Mouse (Mus musculus): ENCODE results near the gene Ubqln4. TPM values are rescaled to one million over a fixed set of nuclear protein-coding genes. Genes with fewer than 3 reads are reported as not detected.

The Ubqln4 gene
- polyA plus RNA-seq, 1 experiment: 32.5 TPM

GRCm38 (mm10) chr3:88529204-88530000, 24.2 kb upstream of the Ubqln4 start:
- Histone ChIP-seq H3K36me3 (ENCODE audit: control insufficient read depth, insufficient read depth, low read length) (no peaks in the 10 kb centered on the region), H3K4me1 (ENCODE audit: control insufficient read depth, insufficient read depth, insufficient read length) (peaks cover 2% of the 10 kb centered on the region), H3K27ac (ENCODE audit: insufficient read depth, low read length) (no peak overlapping the region), H3K27me3 (ENCODE audit: control insufficient read depth, insufficient read depth, low read length) (peaks cover 5% of the 10 kb centered on the region; the same call in 1 of the 2 replicates), H3K4me3 (ENCODE audit: extremely low read depth, insufficient read depth, insufficient read length) (no peak overlapping the region)
- WGBS: 75% methylated on average over 7 of the region's 7 CpGs
- no peak for DNase-seq (ENCODE audit: low read depth in 1 of 2, low spot score in 2 of 2)
- TF ChIP-seq POLR2A (IDR thresholded peaks at IDR 0.05; ENCODE audit: low read depth, low read length) (no peak), CTCF (IDR thresholded peaks at IDR 0.05; ENCODE audit: extremely low read depth, insufficient read depth, insufficient read length, insufficient replicate concordance) (no peak)

- Histone ChIP-seq H3K27me3 (ENCODE audit: control insufficient read depth, insufficient read depth, low read length) (peaks cover 5% of the 10 kb centered on the region; the same call in 1 of the 2 replicates), H3K4me1 (ENCODE audit: control insufficient read depth, insufficient read depth, insufficient read length) (peaks cover 2% of the 10 kb centered on the region), H3K36me3 (ENCODE audit: control insufficient read depth, insufficient read depth, low read length) (no peaks in the 10 kb centered on the region), H3K4me3 (ENCODE audit: extremely low read depth, insufficient read depth, insufficient read length) (no peak overlapping the region), H3K27ac (ENCODE audit: insufficient read depth, low read length) (no peak overlapping the region)
- no peak for DNase-seq (ENCODE audit: low read depth in 1 of 2, low spot score in 2 of 2)
- TF ChIP-seq POLR2A (IDR thresholded peaks at IDR 0.05; ENCODE audit: low read depth, low read length): no peak
- no peak for TF ChIP-seq CTCF (IDR thresholded peaks at IDR 0.05; ENCODE audit: extremely low read depth, insufficient read depth, insufficient read length, insufficient replicate concordance)
- WGBS: 56% methylated on average over 11 of the region's 11 CpGs
Measured at GRCm38 (mm10) chr3:88530082-88530864, 23.3 kb upstream of the Ubqln4 start.

GRCm38 (mm10) chr3:88531348-88532298, 21.9 kb upstream of the Ubqln4 start:
- peak in 1 of 2 experiments; percentile 80 for DNase-seq (ENCODE audit: low read depth in 1 of 2, low spot score in 2 of 2)
- H3K4me1 ChIP-seq (ENCODE audit: control insufficient read depth, insufficient read depth, insufficient read length): peaks cover 2% of the 10 kb centered on the region
- WGBS: under 1% methylated on average over 61 of the region's 63 CpGs
- H3K4me3 ChIP-seq (ENCODE audit: extremely low read depth, insufficient read depth, insufficient read length): peak overlapping the region; percentile 78
- H3K27me3 ChIP-seq (ENCODE audit: control insufficient read depth, insufficient read depth, low read length): peaks cover 5% of the 10 kb centered on the region; the same call in 1 of the 2 replicates
- H3K27ac ChIP-seq (ENCODE audit: insufficient read depth, low read length): peak overlapping the region; percentile 89
- H3K36me3 ChIP-seq (ENCODE audit: control insufficient read depth, insufficient read depth, low read length): no peaks in the 10 kb centered on the region
- no peak for TF ChIP-seq POLR2A (IDR thresholded peaks at IDR 0.05; ENCODE audit: low read depth, low read length)
- TF ChIP-seq CTCF (IDR thresholded peaks at IDR 0.05; ENCODE audit: extremely low read depth, insufficient read depth, insufficient read length, insufficient replicate concordance): no peak

GRCm38 (mm10) chr3:88532299-88532674, 21.3 kb upstream of the Ubqln4 start, which contains the start of gene Mex3a:
Gene Mex3a, plus strand, starts transcription at chr3:88532395.
- WGBS: 2% methylated on average over 18 of the region's 31 CpGs
- Histone ChIP-seq H3K27me3 (ENCODE audit: control insufficient read depth, insufficient read depth, low read length) (peaks cover 5% of the 10 kb centered on the region; the same call in 1 of the 2 replicates), H3K36me3 (ENCODE audit: control insufficient read depth, insufficient read depth, low read length) (no peaks in the 10 kb centered on the region), H3K4me3 (ENCODE audit: extremely low read depth, insufficient read depth, insufficient read length) (peak within 1 kb of the TSS; percentile 78), H3K27ac (ENCODE audit: insufficient read depth, low read length) (peak within 1 kb of the TSS; percentile 89), H3K4me1 (ENCODE audit: control insufficient read depth, insufficient read depth, insufficient read length) (peaks cover 2% of the 10 kb centered on the region)
- no peak for TF ChIP-seq POLR2A (IDR thresholded peaks at IDR 0.05; ENCODE audit: low read depth, low read length)
- no peak for TF ChIP-seq CTCF (IDR thresholded peaks at IDR 0.05; ENCODE audit: extremely low read depth, insufficient read depth, insufficient read length, insufficient replicate concordance)
- no peak for DNase-seq (ENCODE audit: low read depth in 1 of 2, low spot score in 2 of 2)

- WGBS: 3% methylated on average over 40 of the region's 40 CpGs
- no peak for DNase-seq (ENCODE audit: low read depth in 1 of 2, low spot score in 2 of 2)
- TF ChIP-seq POLR2A (IDR thresholded peaks at IDR 0.05; ENCODE audit: low read depth, low read length) (no peak), CTCF (IDR thresholded peaks at IDR 0.05; ENCODE audit: extremely low read depth, insufficient read depth, insufficient read length, insufficient replicate concordance) (no peak)
- Histone ChIP-seq H3K4me1 (ENCODE audit: control insufficient read depth, insufficient read depth, insufficient read length) (peaks cover 2% of the 10 kb centered on the region), H3K36me3 (ENCODE audit: control insufficient read depth, insufficient read depth, low read length) (no peaks in the 10 kb centered on the region), H3K27me3 (ENCODE audit: control insufficient read depth, insufficient read depth, low read length) (peaks cover 5% of the 10 kb centered on the region; the same call in 1 of the 2 replicates), H3K27ac (ENCODE audit: insufficient read depth, low read length) (no peak overlapping the region), H3K4me3 (ENCODE audit: extremely low read depth, insufficient read depth, insufficient read length) (peak overlapping the region; percentile 59)
Measured at GRCm38 (mm10) chr3:88532689-88533511, 20.7 kb upstream of the Ubqln4 start.
